Mouse (Mus musculus) lung, postnatal 14 days (tissue): ENCODE measurements around the gene Rab34.

Experiments
- DNase-seq: peaks from one replicate; pipeline ENCODE4 v3.0.0; 2021

Rab34 gene

GRCm38 (mm10) chr11:78240193-78240857 is 52.1 kb downstream of the Rab34 start:
- DNase-seq: no peak
